Mouse (Mus musculus) spleen, adult 2 months (tissue): Measurements from ENCODE around the gene Fibp.

Experiments used
- CTCF ChIP-seq: fragments of 200-500 bp; IDR thresholded peaks from 2 replicates; pipeline ENCODE4 v1.5.1; 2011; ENCODE audit warnings: mild to moderate bottlenecking, inconsistent platforms; ENCODE audit not compliant: insufficient read depth, insufficient read length, insufficient replicate concordance; ENCODE audit errors: extremely low read depth
- POLR2A ChIP-seq: fragments of 200-500 bp; IDR thresholded peaks from 2 replicates; pipeline ENCODE4 v1.6.1; 2011; ENCODE audit warnings: low read depth, low read length, inconsistent platforms

GRCm38 (mm10) chr19:5485371-5485770 is 25.0 kb downstream of the Fibp start:
- TF ChIP-seq CTCF, result no peak
- no peak for TF ChIP-seq POLR2A
